Mouse (Mus musculus) c-Kit-negative CD71-positive TER-119-positive erythroid progenitor cells, embryonic 14.5 days (primary cell): ENCODE measurements around the gene Slc16a3.

Experiments
- DNase-seq: peaks from one replicate; pipeline ENCODE4 v3.0.0-alpha.2; 2013; ENCODE audit warnings: low read depth, low spot score

The Slc16a3 gene

DNA sequence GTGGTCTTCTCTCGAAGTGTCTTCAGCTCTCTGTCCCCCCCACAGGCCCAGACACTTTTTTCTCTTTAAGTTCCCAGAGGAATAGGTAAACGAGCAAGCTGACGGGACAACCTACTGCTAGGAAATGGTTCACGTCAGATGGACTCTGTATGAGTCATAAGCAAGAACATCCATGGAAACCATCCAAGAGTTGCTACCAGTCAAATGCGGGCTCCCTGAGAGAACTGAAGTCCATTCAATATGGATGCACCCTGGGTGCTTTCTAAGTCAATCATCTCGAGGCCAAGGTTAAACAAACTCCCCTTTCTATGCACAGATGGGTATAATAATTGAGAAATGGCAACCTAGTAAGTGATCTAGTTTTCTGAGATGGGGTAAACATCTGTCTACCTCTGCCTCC, 25.0 kb downstream of the Slc16a3 start:
- no peak for DNase-seq

DNA sequence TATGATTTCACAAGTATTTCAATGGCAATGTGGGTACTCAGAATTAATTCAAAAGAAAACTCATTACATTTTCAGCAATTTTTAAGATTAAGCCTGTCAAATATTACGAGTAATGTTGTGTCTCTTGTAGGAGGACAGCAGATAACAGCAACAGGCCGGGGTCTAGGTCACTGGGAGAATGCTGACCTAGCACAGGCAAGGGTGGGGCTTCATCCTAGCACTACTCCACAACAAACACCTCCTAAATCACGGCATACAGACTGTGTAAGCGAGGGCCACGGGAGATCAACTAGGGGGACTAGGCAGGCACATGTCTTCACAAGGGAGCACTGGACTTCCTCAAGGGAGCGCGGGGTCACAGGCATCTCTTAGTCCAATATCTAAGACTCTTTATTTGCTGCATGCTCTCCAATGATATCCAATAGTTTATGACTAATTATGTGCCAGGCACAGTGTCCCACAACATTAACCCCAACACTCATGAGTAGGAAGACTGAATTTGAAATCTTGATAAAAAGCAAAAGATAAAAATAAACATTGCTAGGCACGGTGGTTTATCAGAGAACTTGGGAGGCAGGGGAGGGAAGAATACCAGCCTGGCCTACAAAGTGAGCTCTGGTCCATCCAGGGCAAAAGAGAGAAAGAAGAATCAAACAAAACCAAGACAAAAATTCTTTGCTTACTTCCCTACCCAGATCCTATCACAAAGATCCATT, 31.6 kb downstream of the Slc16a3 start:
- DNase-seq = peak; percentile 42

DNA sequence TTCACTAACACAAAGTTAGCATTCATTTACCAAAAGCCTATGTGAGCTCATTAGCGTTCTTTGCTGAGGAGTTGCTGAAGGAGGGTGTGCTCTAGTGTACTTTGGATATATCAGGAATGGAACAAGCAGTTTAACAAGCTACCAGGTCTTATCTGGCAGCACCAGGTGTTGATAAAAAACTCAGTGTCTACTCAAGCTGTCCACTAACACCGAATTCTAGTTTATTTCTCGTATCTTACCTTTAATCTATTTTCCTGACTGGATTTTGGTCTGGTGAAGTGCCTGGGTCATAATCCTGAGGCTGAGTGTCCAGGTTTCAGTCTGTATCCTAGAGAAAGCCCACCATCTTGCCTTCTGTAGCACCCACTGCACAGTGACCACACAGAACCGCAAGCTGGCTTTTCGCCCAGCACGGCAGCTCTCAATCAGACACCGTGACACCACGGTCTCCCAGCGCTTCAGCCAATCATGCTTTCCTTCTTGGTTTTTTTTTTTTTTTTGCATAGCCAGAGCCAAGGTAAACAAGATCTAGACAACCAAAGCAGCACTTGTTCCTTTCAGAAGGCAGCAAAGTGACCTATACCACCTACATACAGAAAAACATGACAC, 32.3 kb downstream of the Slc16a3 start:
- DNase-seq = peak; percentile 78

DNA sequence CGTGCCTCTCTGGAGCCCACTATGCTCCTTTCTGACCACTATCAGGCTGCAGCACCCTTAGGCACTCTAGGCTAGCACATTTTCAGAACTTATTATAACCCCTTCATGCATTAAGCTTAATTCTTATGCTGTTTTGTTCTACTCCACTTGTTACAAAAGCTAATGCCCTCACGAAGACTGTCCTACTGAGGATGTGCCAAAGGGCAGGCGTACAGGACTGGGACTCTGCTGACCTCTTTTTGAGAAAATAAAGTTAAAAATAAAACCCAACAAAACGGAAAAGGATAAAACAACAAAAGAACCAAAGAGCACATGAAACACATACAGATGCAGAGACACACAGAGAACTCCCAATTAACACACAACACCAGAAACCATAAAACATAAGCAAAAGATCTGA, 33.4 kb downstream of the Slc16a3 start:
- no peak for DNase-seq

DNA sequence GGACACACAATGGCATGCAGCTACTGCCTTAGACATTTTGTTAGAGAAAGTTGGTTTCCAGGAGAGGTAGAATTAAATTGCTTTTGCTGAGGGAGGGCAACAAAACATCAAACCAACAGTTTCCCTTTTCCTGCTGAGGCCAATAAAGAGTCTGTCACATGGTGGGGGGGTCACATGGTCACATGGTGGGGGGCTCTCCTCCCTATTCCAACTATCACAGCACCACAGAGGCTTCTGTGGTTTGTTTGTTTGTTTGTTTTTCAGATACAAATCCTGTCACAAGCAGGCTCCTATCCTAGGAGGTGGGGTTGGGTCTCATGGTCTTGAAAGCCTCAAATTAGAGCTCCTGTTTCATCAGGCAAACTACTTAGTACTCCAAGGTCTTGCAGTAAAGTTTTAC, 34.2 kb downstream of the Slc16a3 start:
- no peak for DNase-seq

DNA sequence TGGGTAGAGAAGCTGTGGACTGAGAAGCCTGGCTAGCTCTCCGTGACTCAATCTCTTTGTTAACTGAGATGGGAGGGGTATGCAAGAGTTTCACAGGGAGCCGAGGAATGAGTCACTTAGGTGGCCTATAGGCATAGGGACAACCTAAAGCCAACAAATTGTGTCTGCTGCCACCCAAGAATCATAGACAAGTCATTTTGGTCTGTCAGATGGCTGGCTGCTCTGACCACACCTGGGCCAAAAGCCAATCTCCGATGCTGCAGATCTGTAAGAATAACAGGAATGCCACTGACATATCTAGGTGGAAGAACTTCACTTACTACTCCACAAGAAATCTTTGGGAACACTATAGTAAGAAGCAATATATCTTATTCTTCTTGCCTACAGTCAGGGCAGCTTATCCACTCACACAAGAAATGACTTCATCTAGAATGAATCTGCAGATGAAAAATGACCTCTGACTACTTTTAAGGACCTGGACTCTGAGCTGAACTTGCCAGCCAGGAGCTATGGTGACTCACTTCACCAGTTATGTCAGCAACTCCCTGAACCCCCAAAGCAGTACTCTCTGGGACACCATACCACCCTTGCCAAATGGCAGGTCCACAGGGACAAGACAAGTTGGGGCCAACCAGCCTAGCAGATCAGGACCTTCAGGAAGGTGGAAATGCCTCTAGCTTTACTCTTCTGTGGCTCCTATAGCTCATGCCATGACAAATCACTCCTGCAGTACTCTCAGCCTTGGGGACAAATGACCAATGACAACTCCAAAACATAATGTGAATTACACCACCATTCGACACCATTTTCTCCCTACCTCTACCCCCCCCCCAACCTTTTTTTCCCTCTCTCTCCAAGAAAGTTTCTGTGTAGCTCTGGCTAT, 36.4 kb downstream of the Slc16a3 start:
- no peak for DNase-seq

DNA sequence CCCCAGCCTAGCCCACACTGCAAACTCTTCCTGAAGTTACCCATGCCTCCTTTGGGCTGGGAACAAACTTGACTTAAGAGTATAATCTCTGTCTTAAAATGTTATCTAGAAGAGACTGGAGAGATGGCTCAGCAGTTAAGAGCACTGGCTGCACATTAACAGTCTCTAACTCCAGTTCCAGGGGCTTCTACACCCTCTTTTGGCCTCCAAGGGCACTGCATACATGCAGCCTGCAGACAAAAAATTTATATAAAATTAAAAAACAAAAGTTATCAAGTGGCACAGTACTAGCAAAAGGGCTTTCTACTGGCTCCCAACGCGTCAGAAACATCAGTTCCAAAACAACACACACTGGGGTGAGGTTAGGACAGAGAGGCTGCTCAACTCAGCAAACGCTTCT, 39.3 kb downstream of the Slc16a3 start:
- DNase-seq = no peak

DNA sequence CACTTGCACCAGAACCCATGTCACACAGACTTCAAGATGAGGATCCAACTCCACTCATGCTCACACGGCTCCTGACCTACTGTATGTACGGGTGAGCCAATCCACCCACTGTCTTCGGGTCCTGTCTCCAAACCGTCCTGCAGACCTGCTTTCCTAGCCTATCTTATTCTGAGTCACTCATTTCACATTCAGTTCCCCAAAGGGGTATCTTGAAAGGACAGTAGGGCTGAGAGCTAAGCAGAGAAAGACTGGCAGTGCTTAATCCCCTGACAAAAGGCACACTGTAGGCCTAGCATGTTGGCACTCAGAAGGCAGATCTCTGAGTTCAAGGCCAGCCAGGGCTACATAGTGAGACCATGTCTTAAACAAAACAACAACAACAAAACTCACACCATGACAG, 40.1 kb downstream of the Slc16a3 start:
- no peak for DNase-seq

DNA sequence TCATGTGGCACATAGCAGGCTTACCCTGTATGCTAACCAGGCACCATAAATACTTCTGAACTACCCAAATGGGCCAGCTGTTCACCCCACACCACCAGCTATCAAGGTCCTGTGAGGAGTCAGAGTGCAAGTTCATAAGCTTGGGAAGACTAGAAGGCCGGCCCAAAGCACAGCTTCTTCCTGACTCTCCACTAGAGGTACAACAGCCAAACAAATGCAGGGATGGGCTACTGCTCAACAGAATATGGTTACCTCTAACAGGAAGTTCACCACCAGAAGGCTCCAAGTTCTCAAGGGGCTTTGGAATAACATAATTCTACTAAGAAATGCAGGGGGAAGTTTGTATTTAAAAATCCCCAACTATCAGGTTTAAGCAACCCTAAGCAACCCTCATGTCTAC, 41.2 kb downstream of the Slc16a3 start:
- DNase-seq = no peak

DNA sequence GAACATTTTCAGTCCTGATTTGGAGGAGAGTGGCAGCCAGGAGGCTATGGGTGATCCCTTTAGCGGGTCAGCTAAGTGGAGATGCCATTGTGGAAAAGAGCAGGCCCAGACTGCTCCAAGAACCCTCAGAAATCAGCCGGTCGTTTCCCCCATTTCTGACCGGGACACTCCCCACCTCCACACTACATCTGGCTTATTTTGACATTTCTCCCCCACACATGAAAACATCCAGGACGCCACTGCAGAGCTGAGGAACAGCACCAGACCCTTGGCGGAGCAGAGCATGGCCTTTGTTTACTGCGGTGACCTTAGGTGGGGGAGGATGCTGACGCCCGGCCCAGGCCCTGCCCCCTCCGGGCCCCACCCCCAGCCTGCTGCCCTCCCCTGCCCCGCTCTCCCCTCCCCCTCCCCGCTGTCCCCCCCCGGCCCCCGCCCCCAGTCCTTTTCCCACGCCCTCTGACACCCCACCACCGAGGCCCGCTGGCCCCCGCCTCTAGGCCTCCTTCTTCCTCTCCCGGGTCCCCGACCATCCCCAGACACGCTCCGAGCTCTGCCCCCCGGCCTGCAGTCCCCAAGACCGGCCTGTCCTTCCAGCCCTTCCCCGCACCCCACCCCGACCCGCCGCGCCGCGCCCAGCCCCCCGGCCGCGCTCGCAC, 42.0 kb downstream of the Slc16a3 start:
- peak; percentile 25 for DNase-seq

DNA sequence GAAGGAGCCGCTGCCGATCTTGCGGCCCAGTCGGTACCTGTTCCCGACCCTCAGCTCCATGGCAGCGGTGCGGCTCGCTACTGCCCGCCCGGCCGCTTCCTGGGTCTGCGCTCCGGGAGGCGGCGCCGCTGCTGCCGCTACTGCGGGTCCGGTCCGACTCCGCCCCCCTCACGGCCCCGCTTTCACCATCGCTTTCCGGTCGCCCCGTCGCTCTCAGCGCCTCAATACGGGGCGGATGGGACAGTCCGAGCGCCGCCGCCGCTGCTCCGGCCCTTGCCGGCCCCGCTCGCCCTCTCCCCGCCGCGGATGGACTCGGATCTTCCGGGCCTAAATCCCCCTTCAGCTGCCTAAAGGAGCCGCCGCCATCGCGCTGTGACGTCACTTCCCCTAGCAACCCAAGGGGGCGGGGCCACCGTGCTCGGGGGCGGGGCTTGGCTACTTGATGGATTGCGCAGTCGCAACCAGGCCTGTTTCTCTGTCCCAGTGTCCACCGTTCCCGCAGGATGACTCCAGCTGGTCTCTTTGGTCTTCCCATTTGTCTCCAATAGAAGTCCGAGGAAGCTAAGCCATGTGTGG, 42.8 kb downstream of the Slc16a3 start, which contains the start of gene Csnk1d:
Gene Csnk1d, minus strand, starts transcription at position 380 of the 576 bp plus-strand sequence.
- DNase-seq = peak; percentile 96

DNA sequence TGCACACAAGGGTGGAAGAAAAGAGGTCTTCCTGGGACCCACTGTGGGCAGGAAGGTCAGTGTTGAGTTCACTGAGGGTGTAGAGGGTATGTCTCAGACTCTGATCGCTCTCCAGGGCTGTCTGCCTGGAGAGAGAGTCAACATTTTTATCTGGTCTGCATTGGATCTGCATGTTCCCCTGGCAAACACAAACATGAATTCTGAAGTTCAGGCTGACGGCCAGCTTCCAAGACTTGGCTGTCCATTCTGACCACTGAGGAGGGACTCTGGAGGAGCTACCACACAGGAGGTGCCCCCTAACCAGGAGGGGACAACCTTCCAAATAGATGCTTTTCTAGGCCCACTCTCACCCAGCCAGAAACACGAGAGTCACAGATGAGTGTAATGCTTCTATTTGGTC, 43.5 kb downstream of the Slc16a3 start:
- no peak for DNase-seq

DNA sequence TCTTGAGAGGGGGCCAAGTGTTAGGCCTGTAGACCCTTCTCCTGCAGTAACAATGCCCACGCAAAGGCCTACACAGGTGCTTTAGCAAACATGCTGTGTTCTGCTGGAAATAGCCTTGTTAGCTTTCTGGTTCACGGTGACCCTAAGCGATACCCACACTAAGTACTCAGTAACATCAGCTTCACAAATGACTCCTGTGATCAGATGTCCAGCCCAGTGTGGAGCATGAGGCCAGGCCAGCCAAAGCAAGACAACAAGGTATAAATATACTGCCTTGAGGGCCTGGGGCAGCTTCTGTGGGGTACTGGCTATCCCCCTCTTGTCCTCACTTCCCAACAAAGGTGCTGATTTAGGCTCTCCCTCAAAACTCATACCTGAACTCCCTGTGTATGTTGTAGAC, 44.8 kb downstream of the Slc16a3 start:
- DNase-seq = no peak

DNA sequence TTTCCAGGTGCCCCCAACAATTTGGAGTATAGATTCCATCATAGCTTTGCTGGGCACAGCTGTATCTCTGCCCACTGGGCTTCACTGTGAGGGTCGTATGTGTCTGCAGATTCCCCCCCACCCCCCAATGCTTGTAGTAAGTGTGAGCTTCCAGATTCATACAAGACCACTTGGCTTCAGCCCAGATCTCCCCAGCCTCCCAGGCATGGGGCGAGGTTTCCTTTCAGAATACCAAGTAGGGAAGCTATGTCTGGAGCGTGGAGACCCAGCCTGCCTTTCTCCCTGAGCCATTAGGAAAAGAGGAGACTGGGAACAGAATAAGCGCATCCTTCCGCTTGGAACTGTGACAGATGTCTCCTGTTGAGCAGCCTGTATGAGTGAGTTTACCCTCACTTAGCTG, 45.3 kb downstream of the Slc16a3 start:
- DNase-seq = no peak

DNA sequence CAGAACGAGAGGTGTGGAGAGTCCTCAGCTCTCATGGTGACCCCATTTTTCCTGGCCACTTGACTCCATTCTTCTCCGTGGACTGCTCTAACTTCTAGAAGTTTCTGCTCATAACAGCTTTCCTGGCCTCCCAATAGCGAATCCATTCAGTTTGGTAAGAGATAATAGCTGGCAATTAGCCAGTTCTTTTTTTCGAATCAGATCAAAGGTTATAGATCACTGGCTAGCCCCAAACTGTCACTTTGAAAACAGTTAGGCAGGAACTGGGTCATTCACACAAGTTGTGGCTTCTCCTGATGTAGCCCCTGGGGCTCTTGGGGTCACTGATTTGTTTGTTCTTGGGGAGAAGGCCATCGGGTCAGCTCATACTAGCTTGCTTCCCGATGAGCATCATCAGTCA, 46.5 kb downstream of the Slc16a3 start:
- DNase-seq = no peak

DNA sequence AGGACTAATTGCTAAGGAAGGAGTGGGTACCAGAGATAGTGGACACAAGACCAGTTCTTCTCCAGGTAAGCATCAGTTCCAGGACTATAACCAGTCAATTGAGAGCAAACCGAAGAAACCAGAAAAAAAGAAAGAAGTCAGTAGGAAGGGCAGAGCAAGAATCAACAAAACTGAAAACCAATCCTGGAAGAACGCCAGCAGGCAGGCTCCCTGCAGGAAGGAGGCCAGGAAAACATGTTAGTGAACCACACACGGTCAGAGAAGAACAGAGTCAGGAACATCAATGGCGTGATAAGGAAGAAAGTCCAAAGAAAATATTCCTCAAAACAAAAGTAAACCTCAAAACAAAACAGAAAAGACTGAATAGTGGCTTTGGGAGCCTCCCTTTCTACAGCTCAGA, 53.7 kb downstream of the Slc16a3 start:
- DNase-seq = no peak

DNA sequence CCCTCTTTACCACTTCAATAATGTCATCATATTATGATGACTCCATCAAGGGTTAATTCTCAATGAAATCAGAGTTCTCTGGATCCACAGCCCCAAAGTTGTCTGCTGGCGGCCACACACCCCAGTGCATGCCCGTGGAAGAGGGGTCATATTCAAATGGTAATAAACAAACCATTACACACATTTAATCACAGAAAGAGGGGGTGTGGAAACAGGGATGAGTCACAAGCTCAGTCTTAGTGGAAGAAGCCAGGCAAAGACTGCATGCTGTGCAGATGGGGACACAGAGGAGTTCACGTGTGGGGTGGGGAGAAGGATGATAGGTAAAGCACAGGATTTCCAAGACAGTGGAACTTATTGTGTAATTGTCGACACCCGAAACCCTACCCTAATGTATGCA, 56.0 kb downstream of the Slc16a3 start:
- DNase-seq = no peak

DNA sequence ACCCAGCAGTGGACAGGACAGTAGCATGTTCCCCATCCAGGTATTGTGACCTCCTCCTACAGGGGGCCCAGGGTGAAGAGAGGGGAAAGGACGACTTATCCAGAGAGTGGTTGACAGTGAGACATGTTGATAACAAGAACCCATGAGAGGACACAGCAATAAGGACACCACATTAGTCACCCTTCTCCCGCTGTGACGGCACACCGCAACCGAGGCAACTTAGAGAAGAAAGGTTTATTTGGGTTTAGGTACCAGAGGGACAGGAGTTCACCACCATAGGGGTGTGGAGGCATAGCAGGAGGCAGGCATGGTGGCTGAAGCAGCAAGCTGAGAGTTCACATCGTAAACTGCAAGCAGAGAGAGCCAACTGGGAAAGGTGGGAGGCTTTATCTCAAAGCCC, 57.9 kb downstream of the Slc16a3 start:
- DNase-seq = no peak

DNA sequence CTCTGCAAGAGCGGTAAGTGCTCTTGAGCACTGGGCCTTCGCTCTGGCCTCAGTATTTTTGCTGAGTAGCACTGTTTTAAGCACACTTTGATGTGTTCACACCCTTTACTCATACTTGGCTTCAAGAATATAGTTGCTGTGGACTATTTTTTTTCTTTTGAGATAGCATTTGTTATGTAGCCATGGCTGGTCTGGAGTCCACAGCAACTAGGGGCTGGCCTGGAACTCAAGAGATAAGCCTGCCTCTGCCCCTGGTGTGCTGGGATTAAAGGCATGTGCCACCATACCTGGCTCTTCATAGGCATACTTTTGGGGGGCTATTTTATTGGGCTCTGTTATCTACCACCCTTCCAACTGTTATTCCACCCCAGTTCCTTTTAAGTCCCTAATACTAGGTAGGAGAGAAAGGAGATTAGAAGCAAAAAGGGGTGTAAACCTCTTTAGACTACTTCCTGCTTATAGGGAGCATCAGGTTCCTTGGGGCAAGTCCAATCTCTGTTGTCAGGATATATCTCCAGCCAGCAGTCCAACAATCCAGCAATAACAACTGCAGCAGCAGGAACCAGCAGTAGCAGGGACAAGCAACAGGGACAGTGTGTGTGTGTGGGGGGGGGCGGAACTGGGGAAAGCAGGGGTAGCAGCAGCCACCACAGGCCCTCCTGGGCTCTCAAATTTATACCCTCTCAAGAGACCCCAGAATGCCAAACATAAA, 61.9 kb downstream of the Slc16a3 start:
- no peak for DNase-seq
